Mouse (Mus musculus): ENCODE data around the gene Ripk3.

Gene Ripk3

DNA sequence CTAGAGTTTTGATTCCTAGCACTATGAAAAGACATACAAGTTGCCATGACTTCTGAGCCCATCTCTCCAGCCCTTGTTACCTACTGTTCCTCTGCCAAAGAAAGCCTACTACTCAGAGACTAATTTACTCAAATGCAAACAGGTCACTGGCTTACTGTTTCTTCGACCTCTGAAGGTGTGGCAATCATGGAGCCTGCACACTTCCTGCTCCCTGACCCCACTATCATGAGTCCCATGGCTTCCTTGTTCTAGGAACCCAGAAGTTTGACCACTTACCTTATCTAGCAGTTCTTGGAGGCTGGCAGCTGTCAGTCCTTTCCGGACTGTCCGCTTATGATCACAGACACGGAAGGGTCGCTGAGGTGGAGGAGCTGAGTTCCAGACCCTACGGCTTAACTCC is 31.1 kb downstream of the Ripk3 start:
- CTCF ChIA-PET: interaction anchor here in 2 of 4 experiments (0.6 to 1.0 kb wide), 3 partner anchors 11 to 242 kb away, joined by 3 to 5 read pairs (median 3); no protein-coding TSS in a partner anchor
- POLR2A ChIA-PET: interaction anchor here in 3 of 4 experiments (0.6 to 1.5 kb wide), 9 partner anchors 10 to 198 kb away, joined by 3 to 5 read pairs (median 3); partner anchors contain the start of genes Tinf2 (in 2 of the 3), A730061H03Rik (in 1 of the 3), Dcaf11 (in 1 of the 3) and Dhrs1 (in 1 of the 3)

DNA sequence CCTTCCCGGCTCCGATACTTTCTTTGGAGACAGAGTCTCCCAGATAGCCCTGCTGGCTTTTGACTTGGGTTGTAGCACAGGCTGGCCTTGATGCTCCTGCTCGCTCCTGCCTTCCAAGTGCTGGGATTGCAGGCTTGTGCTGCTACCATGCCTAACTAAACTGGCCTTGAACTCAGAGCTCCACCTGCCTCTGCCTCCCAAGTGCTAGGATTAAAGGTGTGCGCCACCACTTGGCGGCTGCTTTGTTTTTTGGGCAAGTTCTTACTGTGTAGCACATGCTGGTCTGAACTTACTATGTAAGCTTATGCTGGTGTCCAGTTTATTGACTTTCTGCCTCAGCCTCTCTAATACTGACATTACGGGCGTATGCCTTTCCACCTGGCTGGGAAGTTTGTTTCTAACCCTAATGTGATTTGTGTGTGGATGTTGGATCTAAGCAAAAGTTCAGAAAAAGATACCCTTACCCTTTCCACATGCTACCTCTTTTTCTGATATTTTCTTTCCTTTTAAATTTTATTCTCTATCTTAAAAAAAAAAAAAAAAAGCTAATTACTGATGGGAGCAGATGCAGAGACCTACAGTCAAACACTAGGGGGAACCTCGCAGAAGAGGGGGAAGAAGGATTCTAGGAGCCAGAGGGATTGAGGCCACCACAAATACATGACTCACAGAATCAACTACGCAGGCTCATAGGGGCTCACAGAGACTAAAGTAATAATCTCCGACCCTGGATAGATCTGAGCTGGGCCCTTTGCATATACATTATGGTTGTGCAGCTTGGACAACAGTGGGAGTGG is 41.4 kb downstream of the Ripk3 start:
- CTCF ChIA-PET: interaction anchor here in 2 of 4 experiments (0.7 to 2.5 kb wide), 8 partner anchors 10 to 172 kb away, joined by 3 to 9 read pairs (median 3); partner anchors contain the start of genes Ltb4r2 (in 2 of the 2), Tinf2 (in 2 of the 2) and Mdp1 (in 1 of the 2)

DNA sequence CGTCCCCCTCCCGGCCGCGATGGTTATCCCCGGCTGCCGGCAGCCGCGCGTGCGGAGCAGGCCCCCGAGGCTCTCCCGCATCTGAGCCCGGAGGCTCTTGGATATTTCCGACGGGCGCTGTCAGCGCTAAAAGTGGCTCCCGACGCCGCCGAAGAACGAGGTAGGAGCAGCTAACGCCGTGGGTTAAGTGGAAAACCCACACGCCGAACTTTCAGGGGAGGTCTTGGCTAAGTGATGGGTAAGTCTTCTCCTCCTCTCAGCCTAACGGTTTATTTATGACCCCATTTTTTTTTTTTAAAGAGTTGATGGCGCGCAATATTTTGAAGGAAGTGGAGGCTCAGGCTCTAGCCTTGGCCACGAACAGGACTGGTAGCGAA is 42.8 kb downstream of the Ripk3 start:
- ChIA-PET CTCF (interaction anchor here in 2 of 4 experiments (0.5 to 3.2 kb wide), 17 partner anchors 12 to 1218 kb away, joined by 3 to 45 read pairs (median 4); partner anchors contain the start of genes A730061H03Rik (in 1 of the 2), Ltb4r2 (in 1 of the 2), Psme2 (in 1 of the 2) and Rabggta (in 1 of the 2)), POLR2A (interaction anchor here in 3 of 4 experiments (0.6 to 4.4 kb wide), 26 partner anchors 9 to 235 kb away, joined by 3 to 34 read pairs (median 4); partner anchors contain the start of genes Tinf2 (in 3 of the 3), Gmpr2 (in 2 of the 3), Mdp1 (in 2 of the 3) and Nedd8 (in 2 of the 3))

More for the DNA sequence above, 41.4 kb downstream of the Ripk3 start:
- POLR2A ChIA-PET: interaction anchor here in 2 of 4 experiments (0.6 to 4.4 kb wide), 10 partner anchors 10 to 76 kb away, joined by 3 to 34 read pairs (median 5); partner anchors contain the start of genes Gmpr2 (in 1 of the 2), Ltb4r2 (in 1 of the 2), Nedd8 (in 1 of the 2) and Tinf2 (in 1 of the 2)

DNA sequence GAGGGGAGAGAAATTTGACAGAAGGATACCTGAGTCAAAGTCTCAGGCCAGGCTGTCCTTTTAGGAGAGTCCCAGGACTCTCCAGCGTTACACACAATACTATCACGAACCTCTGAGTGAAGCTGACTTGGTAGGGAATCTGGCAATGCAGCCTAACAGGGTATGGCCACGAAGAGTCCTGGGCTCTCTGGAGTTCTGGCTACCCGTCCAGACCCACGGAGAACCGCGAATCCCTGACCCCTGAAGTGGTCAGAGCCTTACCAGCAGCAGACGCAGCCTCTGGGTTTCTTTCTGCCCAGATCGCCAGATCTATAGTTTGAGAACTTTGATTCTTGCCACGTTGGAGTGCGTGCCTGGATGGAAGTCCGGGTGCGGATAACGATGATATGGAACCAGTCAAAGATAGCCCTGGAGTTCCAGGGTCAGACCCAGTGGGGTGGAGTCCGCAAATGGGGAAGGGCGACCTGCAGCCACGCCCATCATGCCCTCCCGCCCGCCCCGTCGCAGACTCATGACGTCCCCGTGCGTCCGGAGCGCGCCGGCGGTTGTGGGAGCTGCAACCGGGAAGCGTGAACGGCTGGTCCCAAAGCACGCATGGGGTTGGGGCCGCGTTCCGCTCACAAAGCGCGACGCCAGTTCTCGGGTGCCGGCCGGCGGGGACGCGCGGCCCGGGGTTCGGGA is 43.3 kb downstream of the Ripk3 start, which contains the start of the genes Dhrs1 and Nop9:
Dhrs1 (minus strand) TSS at position 511 of the 681 bp plus-strand sequence.
Nop9 (plus strand) TSS at position 514 of the 681 bp plus-strand sequence.
- ChIA-PET POLR2A (interaction anchor here in 3 of 4 experiments (0.6 to 4.4 kb wide), 24 partner anchors 9 to 234 kb away, joined by 3 to 34 read pairs (median 4); partner anchors contain the start of genes Tinf2 (in 3 of the 3), Gmpr2 (in 2 of the 3), Mdp1 (in 2 of the 3) and Nedd8 (in 2 of the 3)), CTCF (interaction anchor here in 3 of 4 experiments (0.5 to 3.2 kb wide), 18 partner anchors 12 to 1218 kb away, joined by 3 to 45 read pairs (median 4); partner anchors contain the start of genes Tinf2 (in 2 of the 3), A730061H03Rik (in 1 of the 3), Ltb4r2 (in 1 of the 3) and Psme2 (in 1 of the 3))

DNA sequence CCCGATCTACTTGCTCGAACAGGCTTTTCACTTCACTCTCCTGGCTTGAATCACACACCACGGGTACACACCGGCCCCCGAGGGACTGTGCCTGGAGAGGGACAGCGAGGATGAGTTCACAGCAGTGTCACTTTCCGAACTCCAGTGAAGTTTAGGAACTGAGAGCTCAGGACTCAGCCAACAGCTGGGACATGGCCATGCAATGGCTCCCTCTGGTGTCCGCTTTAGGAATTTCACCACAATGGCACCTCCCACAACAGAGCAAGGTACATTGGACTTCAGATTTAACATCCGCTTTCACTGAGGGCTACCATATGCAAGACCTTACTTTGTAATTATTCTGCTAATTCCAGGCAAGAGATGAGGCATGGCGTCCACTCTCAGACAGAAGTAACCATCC is 45.0 kb downstream of the Ripk3 start:
- CTCF ChIA-PET: interaction anchor here (0.6 to 3.2 kb wide), 55 partner anchors 9 to 703 kb away, joined by 3 to 45 read pairs (median 4); partner anchors contain the start of genes Tinf2 (in 4 of the 4), Gmpr2 (in 2 of the 4), Mdp1 (in 2 of the 4) and Nedd8 (in 2 of the 4)
- POLR2A ChIA-PET: interaction anchor here (0.6 to 4.4 kb wide), 28 partner anchors 8 to 184 kb away, joined by 3 to 34 read pairs (median 4); partner anchors contain the start of genes Tinf2 (in 4 of the 4), Gmpr2 (in 2 of the 4), Nedd8 (in 2 of the 4) and Psme2 (in 2 of the 4)

DNA sequence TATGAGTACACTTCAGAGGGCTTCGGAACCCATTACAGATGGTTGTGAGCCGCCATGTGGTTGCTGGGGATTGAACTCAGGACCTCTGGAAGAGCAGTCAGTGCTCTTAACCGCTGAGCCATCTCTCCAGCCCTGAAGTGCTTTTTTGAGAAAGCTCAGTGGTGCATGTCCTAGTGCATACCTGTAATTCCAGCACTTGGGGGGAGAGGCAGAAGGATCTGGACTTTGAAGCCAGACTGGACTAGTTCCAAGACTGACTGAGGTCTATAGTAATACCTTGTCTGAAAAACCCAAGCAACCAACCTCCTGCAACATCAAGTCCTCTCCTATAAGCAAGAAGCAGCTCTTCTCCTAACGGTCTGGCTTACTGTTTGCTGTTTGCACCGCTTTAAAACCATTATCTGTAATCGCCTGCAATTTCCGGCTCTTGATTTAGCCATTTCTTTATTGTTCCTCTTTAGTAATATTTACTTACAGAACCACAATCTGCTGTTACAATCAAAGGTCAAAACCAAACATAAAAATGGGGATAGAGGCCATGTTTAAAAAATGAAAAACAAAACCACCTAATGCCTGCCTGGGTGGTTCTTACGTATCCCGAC is 51.5 kb downstream of the Ripk3 start:
- ChIA-PET CTCF (interaction anchor here in 2 of 4 experiments (0.7 to 1.2 kb wide), 2 partner anchors 15 to 128 kb away, joined by 3 read pairs; partner anchors contain the start of gene Rabggta (in 1 of the 2)), POLR2A (interaction anchor here in 3 of 4 experiments (1.1 to 4.9 kb wide), 6 partner anchors 9 to 17 kb away, joined by 3 to 61 read pairs (median 4); partner anchors contain the start of genes Rabggta (in 2 of the 3), Dhrs1 (in 1 of the 3) and Nop9 (in 1 of the 3))

DNA sequence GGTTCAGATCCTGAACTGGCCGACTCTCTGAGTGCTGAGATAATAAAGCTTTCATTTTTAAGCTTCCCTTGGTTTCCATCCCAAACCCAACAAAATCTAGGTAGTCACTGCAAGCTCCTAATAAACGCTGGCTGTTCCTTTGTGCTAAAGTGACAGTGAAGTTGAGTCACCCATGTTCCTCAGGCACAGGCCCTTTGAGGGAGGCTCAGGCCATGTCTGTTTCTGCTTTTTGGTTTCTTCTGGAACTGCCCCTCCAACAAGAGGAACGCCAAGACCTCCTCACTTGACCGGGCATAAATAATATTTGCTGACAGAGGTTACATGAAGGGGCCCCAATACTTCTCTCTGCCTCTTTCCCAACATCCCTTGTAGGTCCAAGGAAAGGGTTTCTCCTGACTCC is 52.9 kb downstream of the Ripk3 start:
- ChIA-PET CTCF (interaction anchor here in 2 of 4 experiments (1.1 to 2.9 kb wide), 3 partner anchors 8 to 128 kb away, joined by 3 to 14 read pairs (median 3); partner anchors contain the start of gene Rabggta (in 1 of the 2)), POLR2A (interaction anchor here in 3 of 4 experiments (0.7 to 4.9 kb wide), 19 partner anchors 8 to 175 kb away, joined by 3 to 61 read pairs (median 4); partner anchors contain the start of genes Rabggta (in 3 of the 3), Tinf2 (in 2 of the 3), A730061H03Rik (in 1 of the 3) and Gmpr2 (in 1 of the 3))

DNA sequence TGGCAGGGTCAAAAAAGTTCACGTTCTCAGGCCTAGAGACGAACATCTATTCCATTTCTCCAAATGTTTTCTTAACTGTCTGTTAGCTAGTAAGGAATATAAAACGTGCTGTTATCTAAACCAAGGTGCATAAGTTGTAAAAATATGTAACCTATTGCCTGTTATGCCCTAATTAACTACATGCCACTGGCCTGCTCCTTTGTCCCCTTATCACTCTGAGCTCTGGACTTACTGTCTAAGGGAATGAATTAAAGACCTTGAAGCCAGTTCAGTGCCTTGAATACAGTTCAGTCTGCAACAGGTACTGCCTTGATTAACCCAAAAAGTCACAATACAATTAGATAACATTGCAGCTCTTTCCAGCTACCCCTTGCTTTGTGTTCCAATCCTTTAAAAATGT is 53.3 kb downstream of the Ripk3 start:
- ChIA-PET CTCF (interaction anchor here in 3 of 4 experiments (0.6 to 2.9 kb wide), 6 partner anchors 8 to 182 kb away, joined by 3 to 14 read pairs (median 4); no protein-coding TSS in a partner anchor), POLR2A (interaction anchor here in 3 of 4 experiments (0.7 to 4.9 kb wide), 22 partner anchors 7 to 175 kb away, joined by 3 to 61 read pairs (median 4); partner anchors contain the start of genes Rabggta (in 3 of the 3), Psme2 (in 2 of the 3), Rnf31 (in 2 of the 3) and Tinf2 (in 2 of the 3))
